ENCODE assay signal across 24 mouse cellular contexts in the genomic region with DNA sequence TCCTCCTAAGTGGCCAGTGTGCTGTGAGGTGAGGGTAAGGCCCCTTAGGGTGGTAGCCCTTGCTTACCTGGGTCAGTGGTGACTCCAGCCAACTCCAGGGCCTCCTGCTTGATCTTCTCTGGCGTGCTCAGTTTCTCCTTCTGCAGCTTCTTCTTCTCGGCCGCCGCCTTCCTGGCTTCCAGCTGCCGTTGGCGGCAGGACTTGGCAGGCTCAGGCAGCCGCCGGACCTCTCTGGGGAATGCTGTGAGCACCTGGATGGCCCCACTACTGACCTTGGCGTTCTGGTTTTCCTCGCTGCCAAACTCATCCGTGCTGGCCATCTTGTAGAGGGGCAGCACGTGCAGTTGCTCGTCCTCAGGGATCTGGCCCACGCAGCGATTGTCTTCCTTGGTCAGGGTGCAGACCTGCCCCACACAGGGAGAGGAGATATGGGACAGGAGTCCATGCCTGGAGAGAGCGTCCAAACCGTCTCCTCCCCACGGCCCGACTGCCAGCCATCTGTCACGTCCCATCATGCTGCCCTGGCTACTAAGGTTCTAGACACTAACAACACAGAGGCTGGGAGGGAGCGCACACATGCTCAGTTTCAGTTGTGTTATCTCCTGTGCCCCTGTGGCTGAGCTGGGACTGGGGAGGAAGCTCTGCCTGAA. TPM values are rescaled to one million over a fixed set of nuclear protein-coding genes. Genes with fewer than 3 reads are reported as not detected.
DNase-seq lines count a peak whose midpoint lies in the region; ATAC-seq and TF ChIP-seq lines count a peak whose summit lies in the region.
"Had no signal": no experiment of that assay in that cellular context is flagged by ENCODE, and none has a peak within 500 bp of the region (broad histone marks: within the 10 kb centered on the region; RNA-seq: fewer than 3 reads in every experiment).

No protein-coding gene starts in this region.

- intact Hi-C loops in gastrocnemius, postnatal 36 days (cut with DNase I): loop anchor here (5.0 kb wide), 1 partner anchor 37 kb away; no protein-coding TSS in a partner anchor

- H3K27ac ChIP-seq in forebrain, postnatal 0 days (ENCODE audit: low read depth, low read length): no peak overlapping the region
- H3K27ac ChIP-seq: embryonic facial prominence, embryonic 12.5 days; heart, adult 2 months; heart, embryonic 15.5 days; hindbrain, embryonic 13.5 days; kidney, postnatal 0 days; limb, embryonic 12.5 days; midbrain, embryonic 10.5 days; neural tube, embryonic 15.5 days had no signal

- TF ChIP-seq CTCF in forebrain, postnatal 0 days (IDR thresholded peaks at IDR 0.05; ENCODE audit: low read depth): no peak

- H3K27me3 ChIP-seq in forebrain, postnatal 0 days (ENCODE audit: insufficient read depth, low read length): no peaks in the 10 kb centered on the region
- H3K27me3 ChIP-seq: embryonic facial prominence, embryonic 12.5 days; heart, embryonic 15.5 days; hindbrain, embryonic 13.5 days; limb, embryonic 12.5 days; neural tube, embryonic 15.5 days had no signal

- H3K9me3 ChIP-seq in forebrain, postnatal 0 days (ENCODE audit: low read length): no peaks in the 10 kb centered on the region
- H3K9me3 ChIP-seq: embryonic facial prominence, embryonic 12.5 days; heart, embryonic 15.5 days; hindbrain, embryonic 13.5 days; limb, embryonic 12.5 days; midbrain, embryonic 10.5 days; neural tube, embryonic 15.5 days had no signal

- H3K4me2 ChIP-seq in forebrain, postnatal 0 days (ENCODE audit: low read depth): no peak overlapping the region
- H3K4me2 ChIP-seq: embryonic facial prominence, embryonic 12.5 days; heart, embryonic 15.5 days; hindbrain, embryonic 13.5 days; limb, embryonic 12.5 days; liver, embryonic 11.5 days; neural tube, embryonic 15.5 days had no signal

- H3K9ac ChIP-seq in forebrain, postnatal 0 days: no peak overlapping the region
- H3K9ac ChIP-seq: embryonic facial prominence, embryonic 12.5 days; heart, embryonic 15.5 days; hindbrain, embryonic 13.5 days; limb, embryonic 12.5 days; liver, postnatal 0 days; neural tube, embryonic 15.5 days had no signal

- ATAC-seq in forebrain, postnatal 0 days: no peak
- ATAC-seq: CD4-positive, CD25-positive, alpha-beta regulatory T cell, adult 4 months; liver, postnatal 0 days had no signal

- no peaks in the 10 kb centered on the region for H3K4me1 ChIP-seq in forebrain, postnatal 0 days (ENCODE audit: insufficient read depth)
- H3K4me1 ChIP-seq: embryonic facial prominence, embryonic 12.5 days; heart, embryonic 15.5 days; hindbrain, embryonic 13.5 days; limb, embryonic 12.5 days; midbrain, embryonic 10.5 days; neural tube, embryonic 15.5 days had no signal

- no peak overlapping the region for H3K4me3 ChIP-seq in forebrain, postnatal 0 days (ENCODE audit: low read depth, low read length)
- H3K4me3 ChIP-seq: embryonic facial prominence, embryonic 12.5 days; heart, adult 2 months; heart, embryonic 15.5 days; hindbrain, embryonic 13.5 days; limb, embryonic 12.5 days; midbrain, embryonic 10.5 days; neural tube, embryonic 15.5 days had no signal

- WGBS in forebrain, postnatal 0 days: 91% methylated on average over 21 of the region's 21 CpGs

- peaks cover 91% of the 10 kb centered on the region for H3K36me3 ChIP-seq in forebrain, postnatal 0 days (ENCODE audit: insufficient read depth)

- DNase-seq in gastrocnemius, adult 18-20 months (ENCODE audit: low spot score): peak; percentile 27
- no peak for DNase-seq in gastrocnemius, postnatal 36 days
- peak; percentile 80 for DNase-seq in brain, adult 2 months (ENCODE audit: low read depth, low spot score)
- DNase-seq in cerebellum, adult 8-10 months: peak; percentile 64
- DNase-seq in cerebellum, postnatal 36 days: peak; percentile 69 to 73
- DNase-seq in forebrain, postnatal 0 days: no peak
- DNase-seq in neural tube, embryonic 10.5 days (ENCODE audit: extremely low spot score, low spot score): no peak
- DNase-seq: heart, adult 2 months; heart, postnatal 36 days; kidney, adult 18-20 months; layer of hippocampus, postnatal 36 days; liver, postnatal 0 days; lung, postnatal 10 days; thymus, adult 2 months; thymus, postnatal 4 days had no signal

RNA-seq across cellular contexts. Expression of a gene that starts 21.5 kb away (rescaled TPM):
- 100 to 1,000 TPM; 249 to 275 TPM for total RNA-seq in gastrocnemius, adult 18-20 months (2021)
- 100 to 1,000 TPM; 223 to 243 TPM for total RNA-seq in gastrocnemius, postnatal 36 days (2021)
- 6.6 and 7.7 TPM in 2 replicates for total RNA-seq in forebrain, postnatal 0 days (2014; rRNA removed)
- 50.2 and 55.7 TPM in 2 replicates for polyA plus RNA-seq in forebrain, postnatal 0 days (2015; fragmentation: Nextera tagmentation; extraction: Ambion mirVana)

RNA-seq across cellular contexts. Expression of a gene that starts 44.6 kb away (rescaled TPM):
- 10 to 100 TPM in 1 of 2 experiments, 1 to 10 TPM in 1; 8.0 to 12.4 TPM for total RNA-seq in gastrocnemius, adult 18-20 months (2021)
- 1 to 10 TPM; 9.5 to 9.8 TPM for total RNA-seq in gastrocnemius, postnatal 36 days (2021)
- total RNA-seq in forebrain, postnatal 0 days (2014; rRNA removed): 31.0 and 32.4 TPM in 2 replicates
- polyA plus RNA-seq in forebrain, postnatal 0 days (2015; fragmentation: Nextera tagmentation; extraction: Ambion mirVana): 9.3 and 9.5 TPM in 2 replicates

RNA-seq across cellular contexts. Expression of a gene that starts 44.7 kb away (rescaled TPM):
- total RNA-seq in gastrocnemius, adult 18-20 months (2021): 1 to 10 TPM; 3.0 to 3.2 TPM
- total RNA-seq in gastrocnemius, postnatal 36 days (2021): 1 to 10 TPM; 4.3 to 8.2 TPM
- 18.6 and 31.9 TPM in 2 replicates for total RNA-seq in forebrain, postnatal 0 days (2014; rRNA removed)
- 19.0 and 21.5 TPM in 2 replicates for polyA plus RNA-seq in forebrain, postnatal 0 days (2015; fragmentation: Nextera tagmentation; extraction: Ambion mirVana)

Comparison
In these comparisons a context has a peak if more than half of its experiments do, and no peak if none do; other contexts are left out.
1. DNase-seq: peak in gastrocnemius, adult 18-20 months (single experiment), brain, adult 2 months (single experiment), cerebellum, adult 8-10 months (single experiment) and cerebellum, postnatal 36 days (2 of 2); none in gastrocnemius, postnatal 36 days (0 of 2), forebrain, postnatal 0 days (single experiment) and neural tube, embryonic 10.5 days (single experiment).
2. RNA of a gene that starts 21.5 kb away (total RNA-seq): 249 to 275 TPM in gastrocnemius, adult 18-20 months and 223 to 243 TPM in gastrocnemius, postnatal 36 days; 6.6 to 7.7 TPM in forebrain, postnatal 0 days; every median in the first group is over 10 times any median in the second.